Mouse (Mus musculus) brain, adult 2 months (tissue): ENCODE measurements around the gene Gm45261.

Experiments used
- DNase-seq: peaks from one replicate; pipeline ENCODE4 v3.0.0; 2011; ENCODE audit warnings: low read depth, low spot score

Gm45261 gene

DNA sequence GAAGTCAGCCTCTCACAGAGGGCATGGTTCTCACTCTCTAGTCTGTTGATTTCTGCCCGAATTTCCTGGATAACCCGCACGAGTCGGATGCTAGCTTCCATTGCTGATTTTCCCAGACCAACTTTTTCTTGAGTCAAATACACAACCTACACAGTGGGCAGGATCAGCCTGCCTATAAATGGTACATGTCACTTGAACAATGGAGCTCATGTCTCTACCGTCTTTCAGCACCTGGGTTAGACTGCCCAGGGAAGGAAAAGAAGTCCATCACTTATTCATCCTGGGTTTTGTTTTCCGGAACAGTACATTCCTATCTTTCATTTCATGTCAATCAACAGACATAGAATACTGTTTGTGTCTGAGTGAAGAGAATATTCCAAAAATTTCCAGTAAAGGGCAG is at the start of gene Gm45261:
Gene Gm45261 (minus strand): TSS at position 101 of the 400 bp plus-strand sequence.
- DNase-seq = no peak

DNA sequence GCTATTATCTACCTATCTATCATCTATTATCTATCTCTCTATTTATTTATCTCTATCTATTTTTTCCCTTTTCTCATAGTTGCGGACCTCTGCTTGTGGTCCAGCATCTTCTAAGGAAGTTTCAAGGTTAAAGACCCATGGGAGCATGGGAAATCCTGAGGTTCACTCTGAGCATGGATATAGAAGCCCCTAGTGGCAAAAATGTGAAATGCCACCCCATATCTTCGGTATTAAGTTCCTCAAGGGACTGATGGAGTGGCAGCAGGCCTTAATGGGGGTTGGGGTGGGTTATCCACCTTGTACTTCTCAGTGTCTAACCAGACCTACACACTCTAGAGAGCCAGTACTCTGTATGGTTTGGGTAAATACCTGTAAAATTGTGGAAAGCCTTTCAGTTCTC is 43.5 kb upstream of the Gm45261 start:
- peak; percentile 37 for DNase-seq

GRCm38 (mm10) chr1:80504081-80504480 is 42.8 kb upstream of the Gm45261 start:
- peak; percentile 49 for DNase-seq

- no peak for DNase-seq
These were observed 41.4 kb upstream of the Gm45261 start for GRCm38 (mm10) chr1:80502456-80503165.

DNA sequence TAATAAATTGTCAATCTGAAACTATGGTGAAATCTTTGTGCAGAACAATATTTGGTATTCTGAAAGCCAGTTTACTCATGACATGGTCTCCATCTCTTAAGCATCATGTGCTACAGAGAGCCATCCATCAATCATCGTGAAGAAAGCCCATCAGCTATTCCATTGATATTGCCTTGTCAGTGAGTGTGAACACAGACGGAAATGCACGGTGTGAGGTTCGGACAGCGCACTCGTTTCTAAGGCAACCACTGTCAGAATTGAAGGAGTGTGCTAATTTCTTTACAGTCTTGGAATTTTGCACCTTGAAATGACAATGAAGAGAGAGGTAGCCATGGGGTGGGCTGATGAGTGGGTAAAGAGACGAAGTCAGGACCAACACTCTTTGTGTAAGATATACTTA is 38.0 kb upstream of the Gm45261 start:
- no peak for DNase-seq

- peak; percentile 67 for DNase-seq
These were observed 35.1 kb upstream of the Gm45261 start for GRCm38 (mm10) chr1:80496360-80496759.

- DNase-seq = peak; percentile 55
These were observed 22.2 kb upstream of the Gm45261 start for GRCm38 (mm10) chr1:80483419-80483818.

DNA sequence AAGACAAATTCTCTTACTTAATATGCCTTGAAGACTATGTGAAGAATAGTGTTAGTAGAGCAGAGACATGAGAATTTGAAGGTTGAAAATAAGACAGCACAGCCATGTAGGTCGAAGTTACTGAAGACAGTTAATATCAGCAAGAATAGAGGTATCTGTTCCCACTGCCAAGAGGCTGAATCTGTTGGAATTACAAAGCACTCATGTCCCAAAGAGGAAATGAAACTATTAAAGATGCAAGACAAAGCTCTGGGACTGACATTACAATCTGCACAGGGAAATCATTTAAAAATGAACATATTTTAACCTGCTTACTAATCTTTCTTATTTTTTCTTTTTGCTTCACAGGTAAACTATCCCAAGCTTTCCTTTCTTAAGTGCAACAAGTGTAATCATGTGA is 13.7 kb upstream of the Gm45261 start:
- DNase-seq = no peak

DNA sequence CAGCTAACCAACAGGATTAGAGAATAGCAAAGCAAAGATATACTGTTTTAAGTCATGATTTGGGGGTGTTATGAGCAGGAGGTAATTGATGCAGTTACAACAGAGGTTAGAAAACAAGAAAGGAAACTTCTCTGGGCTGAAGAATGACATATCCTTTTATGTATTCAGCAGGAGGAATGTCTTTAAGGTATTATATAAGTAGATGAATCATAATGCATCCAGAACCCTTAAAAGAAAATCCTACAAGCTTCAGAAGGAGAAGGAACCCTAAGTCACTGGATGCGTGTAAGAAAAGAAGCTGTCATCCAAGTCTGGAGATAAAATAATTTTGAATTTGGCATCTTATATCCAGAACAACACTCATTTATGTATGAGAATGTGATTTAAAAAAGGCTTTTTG is 11.1 kb upstream of the Gm45261 start:
- peak; percentile 22 for DNase-seq

DNA sequence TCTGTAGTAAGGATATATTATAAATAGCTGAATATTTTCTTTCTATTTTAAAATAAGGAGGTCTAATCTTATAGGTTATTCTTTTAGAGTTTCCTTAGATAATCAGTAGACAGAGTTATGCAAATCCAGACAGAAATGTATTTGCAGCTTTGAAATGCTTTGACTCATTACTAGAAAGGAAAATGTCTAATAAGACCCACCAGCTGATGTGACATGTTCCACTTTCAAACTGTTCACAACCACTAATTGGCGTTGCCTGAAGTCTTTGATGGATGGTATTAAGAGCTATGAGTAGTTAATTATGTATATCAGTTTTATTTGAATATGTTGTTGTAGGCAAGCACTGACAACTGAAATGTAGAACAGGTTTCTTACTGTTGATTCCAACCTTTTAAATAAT is 1.3 kb downstream of the Gm45261 start:
- DNase-seq = no peak

DNA sequence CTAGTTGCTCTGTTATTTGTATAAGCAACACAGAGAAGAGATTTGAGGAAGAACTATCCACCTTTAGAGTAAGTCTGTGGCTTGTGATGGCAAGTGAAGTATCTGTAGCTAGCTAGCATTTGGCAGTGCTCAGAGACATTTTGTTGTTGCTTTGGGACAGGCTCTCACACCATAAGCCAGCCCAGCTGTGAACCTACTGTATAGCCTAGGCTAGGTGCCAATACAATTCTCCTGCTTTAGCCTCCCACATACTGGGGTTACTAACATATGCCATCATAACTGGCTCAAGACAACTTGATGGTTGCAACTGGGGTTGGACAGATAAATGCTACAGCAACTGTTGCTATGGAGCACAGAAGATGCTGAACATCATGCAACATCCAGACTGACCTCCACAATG is 1.8 kb downstream of the Gm45261 start:
- no peak for DNase-seq

DNA sequence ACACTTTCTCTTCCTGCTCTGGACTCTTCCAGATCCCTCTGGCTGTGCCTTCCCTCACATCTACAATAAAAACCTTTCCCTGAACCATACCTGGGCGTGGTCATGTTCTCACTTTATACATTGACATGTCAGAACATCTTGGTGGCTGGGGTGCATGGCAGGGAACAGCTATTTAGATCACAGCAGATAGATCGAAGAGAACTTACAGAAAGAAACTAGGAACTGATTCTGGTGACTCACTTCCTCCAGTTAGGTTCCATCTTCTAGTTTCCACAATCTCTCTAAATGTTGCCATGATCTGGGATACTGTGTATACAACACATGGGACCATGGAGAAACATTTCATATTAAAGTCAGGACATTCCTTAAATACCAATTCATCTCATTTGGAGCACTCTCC is 7.3 kb downstream of the Gm45261 start:
- DNase-seq = no peak

GRCm38 (mm10) chr1:80451914-80452549 is 9.2 kb downstream of the Gm45261 start:
- no peak for DNase-seq

- DNase-seq = no peak
These were observed 13.7 kb downstream of the Gm45261 start for GRCm38 (mm10) chr1:80447554-80447953.

- DNase-seq = no peak
These were observed 20.3 kb downstream of the Gm45261 start for GRCm38 (mm10) chr1:80440911-80441310.

DNA sequence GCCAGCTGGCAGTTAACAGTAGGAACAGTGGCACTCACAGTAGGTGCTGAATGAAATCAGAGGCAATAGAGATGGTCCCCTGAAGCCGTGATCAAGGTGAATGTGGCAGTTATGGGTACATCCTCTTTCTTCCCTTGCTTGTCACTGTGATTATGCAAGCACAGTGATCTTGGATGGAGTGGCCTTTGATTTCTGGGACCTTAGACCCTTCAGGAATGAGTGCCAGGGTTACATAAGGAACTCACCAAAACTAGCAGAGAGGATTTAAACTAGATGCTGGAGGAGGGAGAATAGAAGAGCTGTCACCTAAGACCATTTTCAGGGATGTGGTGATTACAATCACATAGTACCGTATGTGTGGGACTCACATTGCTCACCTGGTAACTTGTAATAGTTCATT is 22.7 kb downstream of the Gm45261 start:
- no peak for DNase-seq

DNA sequence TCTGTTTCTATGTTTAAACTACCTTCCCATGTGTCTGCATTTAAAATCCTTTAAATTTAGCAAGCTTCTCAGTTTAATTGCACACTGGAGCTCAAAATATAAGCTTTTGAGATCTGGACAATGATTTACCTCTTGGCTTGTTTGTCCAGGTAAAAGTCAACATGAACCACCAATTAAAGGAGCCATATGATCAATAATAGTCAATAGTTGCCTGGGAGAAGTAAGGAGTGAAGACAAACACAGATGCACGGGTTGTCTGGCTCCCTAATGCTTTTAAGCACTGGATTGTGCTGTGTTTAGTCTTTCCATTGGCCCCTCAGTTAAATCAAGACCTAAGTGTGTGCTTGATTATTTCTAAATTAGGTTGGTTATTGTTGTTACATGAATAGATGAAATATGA is 33.3 kb downstream of the Gm45261 start:
- no peak for DNase-seq

DNA sequence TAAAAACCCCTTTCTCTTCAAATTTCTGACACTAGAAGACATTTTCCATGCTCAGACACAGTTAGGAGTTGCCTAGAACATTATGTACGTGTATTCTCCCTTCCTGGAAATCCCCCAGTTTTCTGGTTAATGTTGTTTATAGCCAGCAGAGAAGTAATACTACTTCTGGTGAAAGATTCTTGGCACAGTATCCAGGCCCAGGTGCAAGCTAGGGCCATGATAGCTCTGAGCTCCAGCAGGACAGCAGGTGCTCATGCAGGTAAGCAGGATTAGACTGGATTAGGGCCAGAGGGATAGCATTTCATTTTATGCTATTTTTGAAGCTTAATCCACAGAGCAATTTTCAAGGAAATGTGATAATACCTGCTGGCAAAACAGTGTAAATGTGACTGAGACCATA is 33.8 kb downstream of the Gm45261 start:
- peak; percentile 98 for DNase-seq

- DNase-seq = no peak
These were observed 36.6 kb downstream of the Gm45261 start for GRCm38 (mm10) chr1:80424666-80425065.

DNA sequence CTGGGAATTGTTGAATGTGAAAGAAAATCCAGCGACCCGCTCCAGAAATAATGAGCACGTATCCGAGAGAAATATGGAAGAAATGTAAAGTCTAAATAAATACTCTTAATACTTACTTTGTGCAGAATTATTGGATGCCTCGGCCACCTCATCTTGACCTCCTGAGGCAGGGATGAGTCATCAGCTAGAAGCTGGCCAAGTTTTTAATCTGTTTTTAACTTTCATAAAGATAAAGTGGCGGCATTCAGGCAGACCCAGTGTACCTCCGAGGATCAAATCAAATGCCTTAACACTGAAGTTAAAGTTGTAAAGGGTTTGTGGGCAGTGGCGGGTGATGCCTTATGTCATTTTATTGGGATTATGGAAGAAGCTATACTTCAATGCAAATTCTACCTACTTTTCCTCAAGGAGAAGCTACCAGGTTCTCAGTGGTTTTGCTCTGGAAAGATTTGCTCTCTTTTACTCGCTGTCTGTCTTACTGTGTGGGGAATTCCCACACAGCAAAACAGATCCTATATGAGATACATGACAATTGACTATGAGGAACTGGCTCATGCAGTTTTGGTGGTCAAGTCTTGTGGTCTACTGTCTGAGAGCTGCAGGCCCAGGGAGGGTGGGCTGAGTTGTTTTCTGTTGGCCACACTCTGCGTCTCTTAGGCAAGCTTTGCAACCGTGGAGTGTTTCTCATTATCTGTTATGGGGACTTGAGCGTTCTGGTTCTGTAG is 42.8 kb downstream of the Gm45261 start:
- DNase-seq = no peak

GRCm38 (mm10) chr1:80416329-80416728 is 44.9 kb downstream of the Gm45261 start:
- no peak for DNase-seq

- DNase-seq = no peak
These were observed 48.7 kb downstream of the Gm45261 start for GRCm38 (mm10) chr1:80412521-80412920.
